Mouse (Mus musculus) erythroid progenitor cell, adult 5-6 weeks (primary cell): Measurements from ENCODE around the gene Tead2. TPM values are rescaled to one million over a fixed set of nuclear protein-coding genes. Genes with fewer than 3 reads are reported as not detected.

Source experiments
- ATAC-seq: replicated peaks from 2 replicates; pipeline ENCODE4 v1.8.0; 2016; ENCODE audit warnings: moderate number of reproducible peaks, mild to moderate bottlenecking, moderate TSS enrichment, inconsistent platforms; ENCODE audit not compliant: poor library complexity, low FRiP score, severe bottlenecking
- total RNA-seq, 2 experiments: library from RNA; stranded (forward) in 1 of 2; stranded (reverse) in 1 of 2; fragments of 150-400 nt in 1 of 2; fragments of 186-747, 209-891 nt in 1 of 2; gene quantifications; 2 replicates each; pipeline versions ENCODE4 v1.2.3 to v1.2.4; 2015 to 2017; ENCODE audit warnings: low replicate concordance in 2 of 2

Gene Tead2
- total RNA-seq, 2 experiments from 2014 or later, result not detected

- 0 out of 2 replicates have a peak, but pooled peaks have one; percentile 12 for ATAC-seq
Measured at GRCm38 (mm10) chr7:45190186-45190585, 25.4 kb upstream of the Tead2 start.

- ATAC-seq, result no peak
Measured at GRCm38 (mm10) chr7:45191161-45191560, 24.4 kb upstream of the Tead2 start.

GRCm38 (mm10) chr7:45191803-45192363 lies 23.7 kb upstream of the Tead2 start:
- no peak for ATAC-seq

GRCm38 (mm10) chr7:45192585-45193310 lies 22.8 kb upstream of the Tead2 start:
- ATAC-seq, result no peak

GRCm38 (mm10) chr7:45193406-45193805 lies 22.1 kb upstream of the Tead2 start:
- no peak for ATAC-seq

GRCm38 (mm10) chr7:45193871-45194785 lies 21.4 kb upstream of the Tead2 start:
- peak; percentile 17; the same call in 1 of the 2 replicates for ATAC-seq

GRCm38 (mm10) chr7:45195341-45196175 lies 20.0 kb upstream of the Tead2 start:
- ATAC-seq, result no peak

GRCm38 (mm10) chr7:45196176-45196535 lies 19.4 kb upstream of the Tead2 start:
- ATAC-seq, result no peak

GRCm38 (mm10) chr7:45196994-45197393 lies 18.6 kb upstream of the Tead2 start:
- no peak for ATAC-seq

GRCm38 (mm10) chr7:45198435-45198834 lies 17.1 kb upstream of the Tead2 start:
- no peak for ATAC-seq

GRCm38 (mm10) chr7:45198961-45199360 lies 16.6 kb upstream of the Tead2 start:
- no peak for ATAC-seq

GRCm38 (mm10) chr7:45202654-45203053 lies 12.9 kb upstream of the Tead2 start:
- ATAC-seq, result no peak

GRCm38 (mm10) chr7:45204380-45205143 lies 11.0 kb upstream of the Tead2 start, which contains the start of gene Ccdc155:
Gene Ccdc155, minus strand, starts transcription at chr7:45204892.
- ATAC-seq, result peak; percentile 88

- ATAC-seq, result no peak
Measured at GRCm38 (mm10) chr7:45208260-45208659, 7.3 kb upstream of the Tead2 start.

GRCm38 (mm10) chr7:45211070-45211469 lies 4.5 kb upstream of the Tead2 start:
- ATAC-seq, result 0 out of 2 replicates have a peak, but pooled peaks have one; percentile 3

GRCm38 (mm10) chr7:45211851-45212251 lies 3.7 kb upstream of the Tead2 start, which contains the start of gene Dkkl1:
Gene Dkkl1, minus strand, starts transcription at chr7:45212147.
- ATAC-seq, result peak; percentile 89

GRCm38 (mm10) chr7:45212356-45212755 lies 3.2 kb upstream of the Tead2 start:
- ATAC-seq, result no peak

- no peak for ATAC-seq
Measured at GRCm38 (mm10) chr7:45213708-45214107, 1.8 kb upstream of the Tead2 start.
